Mouse (Mus musculus) CH12.LX (cell line): Measurements from ENCODE around the gene Nup188.

Source experiments
- CTCF ChIP-seq, 2 experiments: IDR thresholded peaks in 1 of 2; conservative IDR thresholded peaks in 1 of 2; 2 replicates each; pipeline ENCODE4 v1.5.1; 2011 to 2012; ENCODE audit warnings: low read depth in 2 of 2, low read length in 2 of 2, improper control_type of control experiment in 1 of 2, inconsistent platforms in 1 of 2, mild to moderate bottlenecking in 1 of 2, moderate library complexity in 1 of 2
- EP300 ChIP-seq: IDR thresholded peaks from 2 replicates; pipeline ENCODE4 v1.6.1; 2011; ENCODE audit warnings: low read length, improper control_type of control experiment
- ETS1 ChIP-seq: conservative IDR thresholded peaks from 2 replicates; pipeline ENCODE4 v1.6.1; 2012; ENCODE audit warnings: low read depth, mild to moderate bottlenecking, inconsistent platforms, low read length, improper control_type of control experiment, moderate library complexity
- JUND ChIP-seq: conservative IDR thresholded peaks from 2 replicates; pipeline ENCODE4 v1.6.1; 2011; ENCODE audit warnings: low read depth, low read length, improper control_type of control experiment
- MAZ ChIP-seq: IDR thresholded peaks from 2 replicates; pipeline ENCODE4 v1.6.1; 2012; ENCODE audit warnings: low read depth, mild to moderate bottlenecking, inconsistent platforms, low read length, improper control_type of control experiment, moderate library complexity
- MXI1 ChIP-seq: IDR thresholded peaks from 2 replicates; pipeline ENCODE4 v1.6.1; 2011; ENCODE audit warnings: mild to moderate bottlenecking, low read depth, low read length, improper control_type of control experiment
- NRF1 ChIP-seq: IDR thresholded peaks from 2 replicates; pipeline ENCODE4 v1.6.1; 2014; ENCODE audit warnings: low read depth, mild to moderate bottlenecking, inconsistent platforms, low read length, improper control_type of control experiment, moderate library complexity
- POLR2A ChIP-seq: IDR thresholded peaks from 2 replicates; pipeline ENCODE4 v1.6.1; 2011; ENCODE audit warnings: low read depth, mild to moderate bottlenecking, improper control_type of control experiment, low read length
- SIN3A ChIP-seq: IDR thresholded peaks from 2 replicates; pipeline ENCODE4 v1.6.1; 2012; ENCODE audit warnings: low read length, improper control_type of control experiment, inconsistent platforms
- UBTF ChIP-seq: IDR thresholded peaks from 2 replicates; pipeline ENCODE4 v1.6.1; 2012; ENCODE audit warnings: low read depth, mild to moderate bottlenecking, inconsistent platforms, low read length, improper control_type of control experiment, moderate library complexity
- USF1 ChIP-seq: IDR thresholded peaks from 2 replicates; pipeline ENCODE4 v1.6.1; 2014; ENCODE audit warnings: low read depth, mild to moderate bottlenecking, inconsistent platforms, low read length, improper control_type of control experiment
- USF2 ChIP-seq: conservative IDR thresholded peaks from 2 replicates; pipeline ENCODE4 v1.6.1; 2011; ENCODE audit warnings: low read depth, low read length, improper control_type of control experiment

DNA sequence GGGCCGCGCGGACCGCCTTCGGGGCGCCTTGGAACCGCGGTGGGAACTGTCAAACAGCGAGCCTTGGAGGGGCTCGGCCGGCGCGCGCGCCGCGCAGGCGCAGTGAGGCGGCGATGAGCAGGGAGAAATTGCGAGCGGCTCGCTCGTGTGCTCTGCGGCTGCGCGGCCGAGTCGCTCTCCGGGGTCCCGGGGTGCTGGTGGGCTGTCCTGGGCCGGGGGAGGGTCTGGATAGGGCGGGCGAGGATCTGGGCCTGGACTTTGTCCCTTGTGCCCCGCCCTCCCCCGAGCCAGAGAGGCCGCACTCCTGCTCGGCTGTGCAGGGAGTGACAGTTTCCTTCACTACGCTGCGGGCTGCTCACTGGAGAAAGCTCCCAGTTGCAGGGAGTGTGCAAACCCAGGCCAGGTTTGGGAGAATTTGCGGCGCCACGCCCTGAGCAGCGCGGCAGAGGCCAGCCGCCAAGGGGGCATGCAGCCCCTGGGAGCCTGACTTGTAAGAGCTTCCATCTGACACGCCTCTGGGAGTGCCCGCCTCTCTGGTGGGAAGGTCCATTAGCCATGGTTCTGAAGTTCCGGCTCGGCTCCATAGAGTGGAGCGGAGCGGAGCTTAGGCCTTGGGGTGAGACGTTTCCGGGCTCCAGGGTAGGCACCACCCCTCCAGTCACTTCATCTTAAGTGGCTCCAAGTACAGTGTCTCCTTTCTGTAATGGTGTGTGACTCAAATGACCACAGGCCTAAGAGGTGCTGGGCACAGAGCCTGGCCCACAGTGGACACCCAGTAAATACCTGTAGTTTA is 106.6 kb downstream of the Nup188 start:
- TF ChIP-seq EP300: no peak
- peak; percentile 3; the same call in 1 of the 2 replicates for TF ChIP-seq POLR2A
- no peak for TF ChIP-seq USF1
- TF ChIP-seq CTCF (conservative IDR thresholded peaks at IDR 0.05 in 1 of 2, IDR thresholded peaks at IDR 0.05 in 1 of 2; ENCODE audit: low read depth in 2 of 2, low read length in 2 of 2): no peak
- TF ChIP-seq MXI1: peak; percentile 13; the same call in 1 of the 2 replicates
- TF ChIP-seq SIN3A: no peak; the same call in 1 of the 2 replicates
- TF ChIP-seq NRF1: peak; percentile 92
- no peak for TF ChIP-seq UBTF
- TF ChIP-seq JUND: no peak
- no peak for TF ChIP-seq ETS1
- no peak for TF ChIP-seq MAZ
- no peak for TF ChIP-seq USF2
